Mouse (Mus musculus): ENCODE results near the gene Hmgb1. TPM values are rescaled to one million over a fixed set of nuclear protein-coding genes. Genes with fewer than 3 reads are reported as not detected.

Gene Hmgb1
- total and polyA plus RNA-seq, 2 experiments, result 17.1 to 131 TPM

DNA sequence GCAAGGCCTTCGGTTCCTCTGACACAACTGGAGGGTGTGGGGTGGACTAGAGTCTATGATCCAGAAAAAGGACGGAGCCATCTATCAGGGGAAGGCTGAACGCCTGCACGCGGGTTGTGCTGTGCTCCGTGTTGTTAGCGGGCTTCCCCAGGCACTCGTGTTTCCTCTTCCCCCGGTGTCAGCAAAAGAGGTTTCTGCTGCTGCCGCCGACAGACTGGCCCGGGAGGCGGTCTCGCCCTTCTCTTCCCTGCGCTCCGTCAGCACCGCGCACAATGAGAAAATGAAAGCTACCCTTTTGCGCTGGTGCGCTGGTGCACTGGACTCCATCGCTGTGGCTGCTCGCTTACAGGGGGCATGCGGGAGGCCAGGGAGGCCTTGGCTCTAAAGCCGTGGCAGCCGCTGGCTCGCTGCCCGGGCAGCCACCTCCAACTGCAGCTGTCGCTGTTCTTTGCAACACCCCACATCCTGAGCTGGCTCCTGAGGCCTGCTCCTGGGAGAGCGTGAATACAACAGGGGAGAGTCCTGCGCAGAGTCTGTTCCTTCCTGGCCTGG lies 153.0 kb downstream of the Hmgb1 start:
- 1% methylated on average over 30 of the region's 30 CpGs for WGBS
- Histone ChIP-seq H3K9ac (ENCODE audit: low read depth, low read length) (peak overlapping the region; percentile 53), H3K27ac (replicated peaks; ENCODE audit: insufficient read depth, low read depth, low read length) (peak overlapping the region; percentile 68), H3K79me2 (ENCODE audit: control insufficient read depth, insufficient read depth, low read length) (no peaks in the 10 kb centered on the region), H3K4me3 (ENCODE audit: insufficient read depth, low read depth, low read length) (peak overlapping the region; percentile 49), H3K4me1 (ENCODE audit: control insufficient read depth, insufficient read depth, low read length) (peaks cover 2% of the 10 kb centered on the region), H3K27me3 (ENCODE audit: control insufficient read depth, insufficient read depth, low read length) (no peaks in the 10 kb centered on the region), H3K36me3 (ENCODE audit: control insufficient read depth, insufficient read depth, low read length) (no peaks in the 10 kb centered on the region)
- DNase-seq (ENCODE audit: extremely low read depth, low read depth, low spot score), result peak; percentile 63
- 0 out of 2 replicates have a peak, but pooled peaks have one; percentile 28 for TF ChIP-seq POLR2A (IDR thresholded peaks at IDR 0.05; ENCODE audit: extremely low read depth, insufficient read depth, low read length)
- no peak for TF ChIP-seq CTCF (IDR thresholded peaks at IDR 0.05; ENCODE audit: low read depth, low read length)

DNA sequence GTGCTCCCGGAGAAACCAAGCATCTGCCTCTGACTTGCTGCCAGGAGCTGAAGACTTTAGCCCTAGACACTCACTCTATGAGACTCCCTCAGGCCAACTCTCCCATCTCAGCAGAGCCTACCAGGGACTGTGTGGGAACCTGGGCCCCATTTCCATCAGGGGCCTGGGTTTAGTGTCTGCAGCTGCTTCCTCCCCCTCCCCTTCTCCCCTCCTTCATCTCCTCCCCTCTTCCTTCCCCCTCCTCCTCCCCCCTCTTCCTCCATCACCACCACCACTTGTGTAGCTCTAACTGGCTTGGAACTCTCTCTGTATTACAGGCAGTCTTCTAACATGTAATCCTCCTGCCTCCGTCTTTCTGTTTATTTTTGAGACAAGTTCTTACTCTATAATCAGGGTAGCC lies 154.2 kb downstream of the Hmgb1 start:
- Histone ChIP-seq H3K4me3 (ENCODE audit: insufficient read depth, low read depth, low read length) (no peak overlapping the region), H3K27ac (replicated peaks; ENCODE audit: insufficient read depth, low read depth, low read length) (no peak overlapping the region), H3K79me2 (ENCODE audit: control insufficient read depth, insufficient read depth, low read length) (no peaks in the 10 kb centered on the region), H3K36me3 (ENCODE audit: control insufficient read depth, insufficient read depth, low read length) (no peaks in the 10 kb centered on the region), H3K4me1 (ENCODE audit: control insufficient read depth, insufficient read depth, low read length) (peaks cover 2% of the 10 kb centered on the region), H3K9ac (ENCODE audit: low read depth, low read length) (no peak overlapping the region), H3K27me3 (ENCODE audit: control insufficient read depth, insufficient read depth, low read length) (no peaks in the 10 kb centered on the region)
- TF ChIP-seq POLR2A (IDR thresholded peaks at IDR 0.05; ENCODE audit: extremely low read depth, insufficient read depth, low read length), result no peak
- no peak for TF ChIP-seq CTCF (IDR thresholded peaks at IDR 0.05; ENCODE audit: low read depth, low read length)
- 86% methylated on average over 2 of the region's 2 CpGs for WGBS
- DNase-seq (ENCODE audit: extremely low read depth, low read depth, low spot score), result no peak

- Histone ChIP-seq H3K4me1 (ENCODE audit: control insufficient read depth, insufficient read depth, low read length) (peaks cover 2% of the 10 kb centered on the region), H3K27me3 (ENCODE audit: control insufficient read depth, insufficient read depth, low read length) (no peaks in the 10 kb centered on the region), H3K27ac (replicated peaks; ENCODE audit: insufficient read depth, low read depth, low read length) (no peak overlapping the region), H3K9ac (ENCODE audit: low read depth, low read length) (no peak overlapping the region), H3K4me3 (ENCODE audit: insufficient read depth, low read depth, low read length) (no peak overlapping the region), H3K79me2 (ENCODE audit: control insufficient read depth, insufficient read depth, low read length) (no peaks in the 10 kb centered on the region), H3K36me3 (ENCODE audit: control insufficient read depth, insufficient read depth, low read length) (no peaks in the 10 kb centered on the region)
- TF ChIP-seq CTCF (IDR thresholded peaks at IDR 0.05; ENCODE audit: low read depth, low read length) (no peak), POLR2A (IDR thresholded peaks at IDR 0.05; ENCODE audit: extremely low read depth, insufficient read depth, low read length) (no peak)
- WGBS, result 14% methylated on average over 5 of the region's 5 CpGs
- DNase-seq (ENCODE audit: extremely low read depth, low read depth, low spot score), result no peak
Observed at GRCm38 (mm10) chr5:149028394-149028793, 155.9 kb downstream of the Hmgb1 start.

GRCm38 (mm10) chr5:149027389-149027788 lies 156.9 kb downstream of the Hmgb1 start:
- H3K79me2 ChIP-seq (ENCODE audit: control insufficient read depth, insufficient read depth, low read length), result no peaks in the 10 kb centered on the region
- 88% methylated on average over 8 of the region's 8 CpGs for WGBS

DNA sequence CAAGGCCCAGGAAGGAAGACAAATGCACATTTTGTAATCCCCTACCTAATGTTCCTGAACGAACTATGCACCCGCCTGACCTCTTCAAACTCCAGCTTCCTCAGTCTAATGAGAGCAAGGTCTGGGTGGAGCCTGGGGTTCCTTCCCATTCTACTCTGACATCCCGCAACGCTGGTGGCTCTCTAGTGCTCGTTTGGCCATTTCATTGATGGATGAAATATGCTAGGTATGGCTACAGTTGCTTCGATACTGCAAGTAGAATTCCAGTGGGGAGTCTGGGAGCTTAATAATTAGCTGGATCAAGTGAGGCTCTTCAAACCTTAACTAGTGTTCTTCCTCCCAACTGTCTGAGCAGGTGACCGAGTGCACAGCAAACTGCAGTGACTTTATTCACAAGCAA lies 163.2 kb downstream of the Hmgb1 start:
- Histone ChIP-seq H3K27ac (replicated peaks; ENCODE audit: insufficient read depth, low read depth, low read length) (no peak overlapping the region), H3K4me3 (ENCODE audit: insufficient read depth, low read depth, low read length) (no peak overlapping the region; the same call in 1 of the 2 replicates), H3K36me3 (ENCODE audit: control insufficient read depth, insufficient read depth, low read length) (no peaks in the 10 kb centered on the region), H3K27me3 (ENCODE audit: control insufficient read depth, insufficient read depth, low read length) (no peaks in the 10 kb centered on the region), H3K4me1 (ENCODE audit: control insufficient read depth, insufficient read depth, low read length) (peaks cover 2% of the 10 kb centered on the region), H3K9ac (ENCODE audit: low read depth, low read length) (no peak overlapping the region), H3K79me2 (ENCODE audit: control insufficient read depth, insufficient read depth, low read length) (no peaks in the 10 kb centered on the region; the same call in 1 of the 2 replicates)
- peak; percentile 66 for DNase-seq (ENCODE audit: extremely low read depth, low read depth, low spot score)
- WGBS, result 13% methylated on average over 7 of the region's 7 CpGs
- TF ChIP-seq POLR2A (IDR thresholded peaks at IDR 0.05; ENCODE audit: extremely low read depth, insufficient read depth, low read length), result no peak
- TF ChIP-seq CTCF (IDR thresholded peaks at IDR 0.05; ENCODE audit: low read depth, low read length), result no peak

More at GRCm38 (mm10) chr5:149027389-149027788, 156.9 kb downstream of the Hmgb1 start:
- DNase-seq (ENCODE audit: extremely low read depth, low read depth, low spot score), result no peak
- no peak overlapping the region for H3K27ac ChIP-seq (replicated peaks; ENCODE audit: insufficient read depth, low read depth, low read length)
- no peaks in the 10 kb centered on the region for H3K27me3 ChIP-seq (ENCODE audit: control insufficient read depth, insufficient read depth, low read length)
- no peak overlapping the region for H3K4me3 ChIP-seq (ENCODE audit: insufficient read depth, low read depth, low read length)
- no peaks in the 10 kb centered on the region for H3K36me3 ChIP-seq (ENCODE audit: control insufficient read depth, insufficient read depth, low read length)
- H3K4me1 ChIP-seq (ENCODE audit: control insufficient read depth, insufficient read depth, low read length), result peaks cover 2% of the 10 kb centered on the region
- no peak overlapping the region for H3K9ac ChIP-seq (ENCODE audit: low read depth, low read length)
- TF ChIP-seq POLR2A (IDR thresholded peaks at IDR 0.05; ENCODE audit: extremely low read depth, insufficient read depth, low read length) (no peak), CTCF (IDR thresholded peaks at IDR 0.05; ENCODE audit: low read depth, low read length) (peak; percentile 19; the same call in 1 of the 2 replicates)

DNA sequence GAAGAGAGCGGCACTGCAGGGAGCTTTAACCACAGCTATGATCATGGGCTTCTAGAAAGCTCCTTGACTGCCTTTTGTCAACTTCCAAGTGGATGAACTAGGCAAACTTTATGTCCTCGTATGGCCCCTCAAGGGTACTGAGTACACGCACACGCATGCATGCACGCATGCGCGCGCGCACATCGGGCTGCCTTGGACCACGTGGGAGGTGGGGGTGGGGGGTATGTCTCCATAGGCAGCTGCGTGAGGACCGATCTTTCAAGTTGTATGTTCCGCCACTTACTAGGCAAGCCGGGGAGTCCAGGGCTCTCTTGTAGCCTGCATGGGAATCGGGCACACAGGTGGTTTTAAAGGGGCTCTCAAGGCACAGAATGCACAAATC lies 163.6 kb downstream of the Hmgb1 start:
- H3K36me3 ChIP-seq (ENCODE audit: control insufficient read depth, insufficient read depth, low read length), result no peaks in the 10 kb centered on the region
- DNase-seq (ENCODE audit: extremely low read depth, low read depth, low spot score), result no peak
- H3K4me1 ChIP-seq (ENCODE audit: control insufficient read depth, insufficient read depth, low read length), result peaks cover 4% of the 10 kb centered on the region
- H3K27me3 ChIP-seq (ENCODE audit: control insufficient read depth, insufficient read depth, low read length), result no peaks in the 10 kb centered on the region
- H3K27ac ChIP-seq (replicated peaks; ENCODE audit: insufficient read depth, low read depth, low read length), result no peak overlapping the region
- no peaks in the 10 kb centered on the region; the same call in 1 of the 2 replicates for H3K79me2 ChIP-seq (ENCODE audit: control insufficient read depth, insufficient read depth, low read length)
- 66% methylated on average over 16 of the region's 16 CpGs for WGBS
- no peak overlapping the region for H3K4me3 ChIP-seq (ENCODE audit: insufficient read depth, low read depth, low read length)
- H3K9ac ChIP-seq (ENCODE audit: low read depth, low read length), result no peak overlapping the region
- TF ChIP-seq CTCF (IDR thresholded peaks at IDR 0.05; ENCODE audit: low read depth, low read length) (no peak), POLR2A (IDR thresholded peaks at IDR 0.05; ENCODE audit: extremely low read depth, insufficient read depth, low read length) (no peak)
